Mouse (Mus musculus) layer of hippocampus, postnatal 36 days (tissue): ENCODE data around the gene Unc13d. TPM values are rescaled to one million over a fixed set of nuclear protein-coding genes. Genes with fewer than 3 reads are reported as not detected.

ENCODE experiments used
- DNase-seq, 2 experiments: peaks; one replicate each; pipeline ENCODE4 v3.0.0; 2022
- total RNA-seq, 2 experiments: library from RNA; stranded (reverse); gene quantifications; 2 replicates each; pipeline ENCODE4 v1.2.3; 2021

Unc13d gene
- total RNA-seq, 2 experiments from 2014 or later = 1.9 to 2.4 TPM

GRCm38 (mm10) chr11:116076836-116077235, 925 bp downstream of the Unc13d start:
- no peak for DNase-seq

GRCm38 (mm10) chr11:116076266-116076540, 1.6 kb downstream of the Unc13d start:
- no peak for DNase-seq

GRCm38 (mm10) chr11:116075539-116076265, 2.1 kb downstream of the Unc13d start:
- no peak for DNase-seq

GRCm38 (mm10) chr11:116074436-116074991, 3.2 kb downstream of the Unc13d start:
- DNase-seq = no peak

GRCm38 (mm10) chr11:116072608-116073007, 5.2 kb downstream of the Unc13d start:
- no peak for DNase-seq

GRCm38 (mm10) chr11:116071510-116071909, 6.3 kb downstream of the Unc13d start:
- no peak for DNase-seq

GRCm38 (mm10) chr11:116065345-116065744, 12.4 kb downstream of the Unc13d start:
- DNase-seq = no peak

GRCm38 (mm10) chr11:116064187-116064867, 13.4 kb downstream of the Unc13d start:
- no peak for DNase-seq

GRCm38 (mm10) chr11:116063562-116063961, 14.2 kb downstream of the Unc13d start:
- peak in 1 of 2 experiments; percentile 57 for DNase-seq

- DNase-seq = no peak
These were observed 15.2 kb downstream of the Unc13d start for GRCm38 (mm10) chr11:116062521-116062920.

GRCm38 (mm10) chr11:116061641-116062415, 15.9 kb downstream of the Unc13d start:
- DNase-seq = no peak

GRCm38 (mm10) chr11:116060596-116060995, 17.2 kb downstream of the Unc13d start:
- DNase-seq = no peak

GRCm38 (mm10) chr11:116059691-116060025, 18.1 kb downstream of the Unc13d start:
- no peak for DNase-seq

GRCm38 (mm10) chr11:116058868-116059690, 18.7 kb downstream of the Unc13d start:
- no peak for DNase-seq

GRCm38 (mm10) chr11:116058022-116058614, 19.6 kb downstream of the Unc13d start:
- DNase-seq = no peak

- no peak for DNase-seq
These were observed 20.4 kb downstream of the Unc13d start for GRCm38 (mm10) chr11:116057237-116057881.

GRCm38 (mm10) chr11:116055873-116056272, 21.9 kb downstream of the Unc13d start:
- DNase-seq = no peak

- DNase-seq = no peak
These were observed 24.1 kb downstream of the Unc13d start for GRCm38 (mm10) chr11:116053510-116054229.

GRCm38 (mm10) chr11:116050196-116050595, 27.6 kb downstream of the Unc13d start:
- no peak for DNase-seq

- DNase-seq = no peak
These were observed 28.2 kb downstream of the Unc13d start for GRCm38 (mm10) chr11:116049610-116050009.

GRCm38 (mm10) chr11:116045173-116045572, 32.6 kb downstream of the Unc13d start:
- no peak for DNase-seq
